In genomic region chr11:84870337-84871043, GRCm38 (mm10) we compare ENCODE assay signal across 8 mouse cellular contexts. TPM values are rescaled to one million over a fixed set of nuclear protein-coding genes. Genes with fewer than 3 reads are reported as not detected.
DNase-seq lines count a peak whose midpoint lies in the region; ATAC-seq lines count a peak whose summit lies in the region.

Ggnbp2 (minus strand) TSS chr11:84870817.

- ATAC-seq in hindbrain, embryonic 13.5 days (ENCODE audit: low FRiP score), result peak; percentile 90

- H3K27ac ChIP-seq in hindbrain, embryonic 13.5 days, result peak within 1 kb of the TSS; percentile 100

- peak within 1 kb of the TSS; percentile 94 for H3K9ac ChIP-seq in hindbrain, embryonic 13.5 days

- H3K9me3 ChIP-seq in hindbrain, embryonic 13.5 days, result no peaks in the 10 kb centered on the region

- H3K4me2 ChIP-seq in hindbrain, embryonic 13.5 days, result peak within 1 kb of the TSS; percentile 91

- no peaks in the 10 kb centered on the region for H3K36me3 ChIP-seq in hindbrain, embryonic 13.5 days

- peak within 1 kb of the TSS; percentile 60 for H3K4me3 ChIP-seq in hindbrain, embryonic 13.5 days

- no peaks in the 10 kb centered on the region for H3K27me3 ChIP-seq in hindbrain, embryonic 13.5 days

- DNase-seq in NIH3T3 (ENCODE audit: low read depth), result peak; percentile 97
- DNase-seq in cerebellum, postnatal 10 days, result peak; percentile 96 to 97
- DNase-seq in frontal cortex, postnatal 14 days (ENCODE audit: low spot score in 2 of 2), result peak; percentile 86 to 88
- DNase-seq in layer of hippocampus, postnatal 36 days, result peak; percentile 91
- peak; percentile 93 for DNase-seq in lung, postnatal 36 days
- DNase-seq in retina, postnatal 1 day, result peak; percentile 96
- DNase-seq in urinary bladder, adult 18-20 months (ENCODE audit: low spot score in 2 of 2), result peak; percentile 87 to 90

- peaks cover 25% of the 10 kb centered on the region for H3K4me1 ChIP-seq in hindbrain, embryonic 13.5 days (replicated peaks)

- WGBS in hindbrain, embryonic 13.5 days, result under 1% methylated on average over 48 of the region's 62 CpGs

RNA-seq across cellular contexts. Expression of gene Ggnbp2, which starts in this region (rescaled TPM):
- polyA plus RNA-seq in hindbrain, embryonic 13.5 days (2015; fragmentation: Nextera tagmentation; extraction: Ambion mirVana), result 70.9 and 74.4 TPM in 2 replicates
- total RNA-seq in layer of hippocampus, postnatal 36 days (2021), result 10 to 100 TPM; 82.3 to 84.1 TPM

Comparison
In these comparisons a context has a peak if more than half of its experiments do, and no peak if none do; other contexts are left out.
1. Peak in every context shown above with its lines: DNase-seq, ATAC-seq, H3K4me3 ChIP-seq and H3K27ac ChIP-seq.